Mouse (Mus musculus): ENCODE results near the gene Klf12.

DNA sequence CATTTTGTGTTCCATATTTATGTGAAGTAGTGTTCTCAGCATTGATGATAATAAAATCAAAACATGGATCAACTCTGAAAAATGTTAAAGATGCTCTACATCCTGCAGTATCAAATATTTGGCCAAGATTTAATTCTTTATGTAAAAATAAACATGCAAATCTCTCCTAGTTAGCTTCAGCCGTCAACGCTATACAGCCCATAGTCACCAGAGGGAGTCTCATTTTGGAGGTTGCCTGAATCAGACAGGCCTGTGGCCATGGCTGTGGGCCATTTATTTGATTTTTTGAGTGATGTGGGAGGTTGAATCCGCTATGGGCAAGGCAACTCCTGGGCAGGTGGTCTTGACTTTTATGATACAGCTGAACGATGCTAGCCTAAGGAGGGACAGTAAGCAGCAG lies 329.3 kb downstream of the Klf12 start:
- TF ChIP-seq POLR2A (IDR thresholded peaks at IDR 0.05; ENCODE audit: insufficient read length, low read depth): no peak
- TF ChIP-seq USF1 (IDR thresholded peaks at IDR 0.05; ENCODE audit: low read depth): no peak
- no peak for TF ChIP-seq MYOG (IDR thresholded peaks at IDR 0.05; ENCODE audit: control insufficient read depth in 1 of 3, insufficient read depth in 1 of 3, insufficient read length in 2 of 3, low read depth in 2 of 3)
- TF ChIP-seq MAX (IDR thresholded peaks at IDR 0.05; ENCODE audit: low read depth): no peak
